Mouse (Mus musculus) spleen, adult 2 months (tissue): ENCODE measurements around the gene Cyp2d22.

ENCODE experiments used
- CTCF ChIP-seq: fragments of 200-500 bp; IDR thresholded peaks from 2 replicates; pipeline ENCODE4 v1.5.1; 2011; ENCODE audit warnings: mild to moderate bottlenecking, inconsistent platforms; ENCODE audit not compliant: insufficient read depth, insufficient read length, insufficient replicate concordance; ENCODE audit errors: extremely low read depth
- POLR2A ChIP-seq: fragments of 200-500 bp; IDR thresholded peaks from 2 replicates; pipeline ENCODE4 v1.6.1; 2011; ENCODE audit warnings: low read depth, low read length, inconsistent platforms

DNA sequence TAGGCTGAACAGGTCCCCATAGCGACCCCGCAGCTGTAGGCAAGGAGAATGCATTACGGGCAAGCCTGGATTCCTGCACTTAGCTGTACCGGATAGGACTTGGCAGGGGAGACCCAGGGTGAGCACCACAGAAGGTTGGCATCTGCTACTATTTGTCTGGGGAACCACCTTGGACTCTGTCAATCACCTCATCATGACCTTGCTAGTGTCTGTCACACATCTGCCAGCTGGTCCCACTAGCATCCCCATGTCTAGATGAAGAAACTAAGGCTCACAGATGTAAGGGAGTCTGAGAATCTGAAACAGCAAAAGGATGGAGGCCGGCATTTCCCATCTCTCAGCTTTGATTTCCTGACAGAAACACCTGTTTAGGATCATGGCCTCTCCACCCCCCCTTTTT is 5.6 kb downstream of the Cyp2d22 start:
- TF ChIP-seq CTCF (no peak), POLR2A (no peak)
